Mouse (Mus musculus): ENCODE data around the gene Kif17. TPM values are rescaled to one million over a fixed set of nuclear protein-coding genes. Genes with fewer than 3 reads are reported as not detected.
A peak's percentile ranks its signal among the peaks of the same experiment; 100 is the strongest.

Kif17 gene
- total RNA-seq, 1 experiment = 0.40 TPM

- TF ChIP-seq HCFC1 (IDR thresholded peaks at IDR 0.05; ENCODE audit: borderline replicate concordance, insufficient read depth, low read length) (no peak), ZC3H11A (IDR thresholded peaks at IDR 0.05; ENCODE audit: borderline replicate concordance, low read depth, low read length) (no peak), MAFK (IDR thresholded peaks at IDR 0.05; ENCODE audit: insufficient read depth, low read depth, low read length) (no peak), ZNF384 (IDR thresholded peaks at IDR 0.05; ENCODE audit: low read depth, low read length) (no peak), CHD2 (IDR thresholded peaks at IDR 0.05; ENCODE audit: low read depth, low read length) (no peak)
- Histone ChIP-seq H3K9ac (ENCODE audit: insufficient read depth, low read depth, low read length, poor library complexity, severe bottlenecking) (no peak overlapping the region), H3K4me1 (ENCODE audit: control insufficient read depth in 2 of 2, insufficient read depth in 2 of 2, low read length in 2 of 2, poor library complexity in 1 of 2) (peaks cover 0 to 2% of the 10 kb centered on the region in 2 experiments; a peak in 1 of 4 replicates), H3K4me3 (ENCODE audit: insufficient read depth in 1 of 2, low read depth in 1 of 2, low read length in 2 of 2, poor library complexity in 1 of 2, severe bottlenecking in 1 of 2) (no peak overlapping the region), H3K27ac (ENCODE audit: insufficient read depth, low read depth, low read length, poor library complexity, severe bottlenecking) (no peak overlapping the region), H3K36me3 (ENCODE audit: control insufficient read depth, insufficient read depth, low read length, poor library complexity, severe bottlenecking) (peaks cover 39% of the 10 kb centered on the region), H3K9me3 (ENCODE audit: control insufficient read depth, insufficient read depth, low read depth, low read length) (no peaks in the 10 kb centered on the region)
- no peak for DNase-seq (ENCODE audit: low read depth, low spot score)
- in situ Hi-C loops (cut with MboI; ENCODE audit: low sequenced_read_pairs in 2 of 2, unreplicated experiment in 2 of 2) = loop anchor here in 1 of 2 experiments (10.0 kb wide), 1 partner anchor 349 kb away; no protein-coding TSS in a partner anchor
These were observed 63.6 kb downstream of the Kif17 start for GRCm38 (mm10) chr4:138313795-138314194.

GRCm38 (mm10) chr4:138315781-138316180 is 65.5 kb downstream of the Kif17 start:
- in situ Hi-C loops (cut with MboI; ENCODE audit: low sequenced_read_pairs in 2 of 2, unreplicated experiment in 2 of 2) = loop anchor here in 1 of 2 experiments (10.0 kb wide), 1 partner anchor 351 kb away; no protein-coding TSS in a partner anchor
- peaks cover 24% of the 10 kb centered on the region for H3K36me3 ChIP-seq (ENCODE audit: control insufficient read depth, insufficient read depth, low read length, poor library complexity, severe bottlenecking)
- H3K4me1 ChIP-seq (ENCODE audit: control insufficient read depth in 2 of 2, insufficient read depth in 2 of 2, low read length in 2 of 2, poor library complexity in 1 of 2) = peaks cover 0 to 2% of the 10 kb centered on the region in 2 experiments; a peak in 1 of 4 replicates
- no peaks in the 10 kb centered on the region for H3K9me3 ChIP-seq (ENCODE audit: control insufficient read depth, insufficient read depth, low read depth, low read length)
- TF ChIP-seq HCFC1 (IDR thresholded peaks at IDR 0.05; ENCODE audit: borderline replicate concordance, insufficient read depth, low read length) (no peak), ZNF384 (IDR thresholded peaks at IDR 0.05; ENCODE audit: low read depth, low read length) (no peak), MAFK (IDR thresholded peaks at IDR 0.05; ENCODE audit: insufficient read depth, low read depth, low read length) (no peak), CHD2 (IDR thresholded peaks at IDR 0.05; ENCODE audit: low read depth, low read length) (no peak), ZC3H11A (IDR thresholded peaks at IDR 0.05; ENCODE audit: borderline replicate concordance, low read depth, low read length) (no peak)
- no peak overlapping the region for H3K4me3 ChIP-seq (ENCODE audit: insufficient read depth in 1 of 2, low read depth in 1 of 2, low read length in 2 of 2, poor library complexity in 1 of 2, severe bottlenecking in 1 of 2)
- H3K27ac ChIP-seq (ENCODE audit: insufficient read depth, low read depth, low read length, poor library complexity, severe bottlenecking) = no peak overlapping the region
- H3K9ac ChIP-seq (ENCODE audit: insufficient read depth, low read depth, low read length, poor library complexity, severe bottlenecking) = no peak overlapping the region
- DNase-seq (ENCODE audit: low read depth, low spot score) = no peak

- DNase-seq (ENCODE audit: low read depth, low spot score) = no peak
- TF ChIP-seq ZNF384 (IDR thresholded peaks at IDR 0.05; ENCODE audit: low read depth, low read length) (no peak), CHD2 (IDR thresholded peaks at IDR 0.05; ENCODE audit: low read depth, low read length) (no peak), HCFC1 (IDR thresholded peaks at IDR 0.05; ENCODE audit: borderline replicate concordance, insufficient read depth, low read length) (no peak), MAFK (IDR thresholded peaks at IDR 0.05; ENCODE audit: insufficient read depth, low read depth, low read length) (no peak), ZC3H11A (IDR thresholded peaks at IDR 0.05; ENCODE audit: borderline replicate concordance, low read depth, low read length) (no peak)
- Histone ChIP-seq H3K4me3 (ENCODE audit: insufficient read depth in 1 of 2, low read depth in 1 of 2, low read length in 2 of 2, poor library complexity in 1 of 2, severe bottlenecking in 1 of 2) (no peak overlapping the region), H3K4me1 (ENCODE audit: control insufficient read depth in 2 of 2, insufficient read depth in 2 of 2, low read length in 2 of 2, poor library complexity in 1 of 2) (peaks cover 0 to 2% of the 10 kb centered on the region in 2 experiments; a peak in 1 of 4 replicates), H3K9ac (ENCODE audit: insufficient read depth, low read depth, low read length, poor library complexity, severe bottlenecking) (no peak overlapping the region), H3K36me3 (ENCODE audit: control insufficient read depth, insufficient read depth, low read length, poor library complexity, severe bottlenecking) (peaks cover 18% of the 10 kb centered on the region), H3K9me3 (ENCODE audit: control insufficient read depth, insufficient read depth, low read depth, low read length) (no peaks in the 10 kb centered on the region), H3K27ac (ENCODE audit: insufficient read depth, low read depth, low read length, poor library complexity, severe bottlenecking) (no peak overlapping the region)
- in situ Hi-C loops (cut with MboI; ENCODE audit: low sequenced_read_pairs in 2 of 2, unreplicated experiment in 2 of 2) = loop anchor here in 1 of 2 experiments (10.0 kb wide), 1 partner anchor 352 kb away; no protein-coding TSS in a partner anchor
These were observed 66.1 kb downstream of the Kif17 start for GRCm38 (mm10) chr4:138316369-138316768.

GRCm38 (mm10) chr4:138318509-138319266 is 68.5 kb downstream of the Kif17 start:
- TF ChIP-seq MAFK (IDR thresholded peaks at IDR 0.05; ENCODE audit: insufficient read depth, low read depth, low read length) (no peak), CHD2 (IDR thresholded peaks at IDR 0.05; ENCODE audit: low read depth, low read length) (no peak), ZNF384 (IDR thresholded peaks at IDR 0.05; ENCODE audit: low read depth, low read length) (no peak), HCFC1 (IDR thresholded peaks at IDR 0.05; ENCODE audit: borderline replicate concordance, insufficient read depth, low read length) (no peak), ZC3H11A (IDR thresholded peaks at IDR 0.05; ENCODE audit: borderline replicate concordance, low read depth, low read length) (no peak)
- H3K9me3 ChIP-seq (ENCODE audit: control insufficient read depth, insufficient read depth, low read depth, low read length) = no peaks in the 10 kb centered on the region
- no peak overlapping the region for H3K27ac ChIP-seq (ENCODE audit: insufficient read depth, low read depth, low read length, poor library complexity, severe bottlenecking)
- no peak overlapping the region for H3K9ac ChIP-seq (ENCODE audit: insufficient read depth, low read depth, low read length, poor library complexity, severe bottlenecking)
- DNase-seq (ENCODE audit: low read depth, low spot score) = peak; percentile 52
- no peak overlapping the region for H3K4me3 ChIP-seq (ENCODE audit: insufficient read depth in 1 of 2, low read depth in 1 of 2, low read length in 2 of 2, poor library complexity in 1 of 2, severe bottlenecking in 1 of 2)
- peaks cover 0 to 8% of the 10 kb centered on the region in 2 experiments; a peak in 3 of 4 replicates for H3K4me1 ChIP-seq (ENCODE audit: control insufficient read depth in 2 of 2, insufficient read depth in 2 of 2, low read length in 2 of 2, poor library complexity in 1 of 2)
- peaks cover 3% of the 10 kb centered on the region; the same call in 1 of the 2 replicates for H3K36me3 ChIP-seq (ENCODE audit: control insufficient read depth, insufficient read depth, low read length, poor library complexity, severe bottlenecking)
- in situ Hi-C loops (cut with MboI; ENCODE audit: low sequenced_read_pairs in 2 of 2, unreplicated experiment in 2 of 2) = loop anchor here in 1 of 2 experiments (10.0 kb wide), 1 partner anchor 354 kb away; no protein-coding TSS in a partner anchor
